Mouse (Mus musculus) heart, embryonic 11.5 days (tissue): ENCODE data around the gene Arl15. TPM values are rescaled to one million over a fixed set of nuclear protein-coding genes. Genes with fewer than 3 reads are reported as not detected.

Experiments used
- ATAC-seq: fragments of 200-750 bp; cut with Nextera tagmentation; replicated peaks from 2 replicates; pipeline ENCODE4 v1.8.0; 2017; ENCODE audit warnings: moderate library complexity; ENCODE audit not compliant: insufficient number of reproducible peaks, low FRiP score, low TSS enrichment
- H3K27ac ChIP-seq: fragments of 300-500 bp; sonication (generic); 2 replicates; pipeline ENCODE4 v1.5.1; 2014; ENCODE audit warnings: mild to moderate bottlenecking, low read depth, low read length
- H3K27me3 ChIP-seq: fragments of 300-500 bp; sonication (generic); 2 replicates; pipeline ENCODE4 v1.6.1; 2014; ENCODE audit warnings: mild to moderate bottlenecking, low read length, mixed read lengths; ENCODE audit not compliant: control insufficient read depth, insufficient read depth
- H3K36me3 ChIP-seq: fragments of 300-500 bp; sonication (generic); 2 replicates; pipeline ENCODE4 v1.6.1; 2014; ENCODE audit warnings: mild to moderate bottlenecking, low read length, moderate library complexity, mixed read lengths; ENCODE audit not compliant: control insufficient read depth, insufficient read depth
- H3K4me1 ChIP-seq: fragments of 300-500 bp; sonication (generic); 2 replicates; pipeline ENCODE4 v1.6.1; 2014; ENCODE audit warnings: low read length; ENCODE audit not compliant: control insufficient read depth, insufficient read depth
- H3K4me2 ChIP-seq: fragments of 300-500 bp; sonication (generic); 2 replicates; pipeline ENCODE4 v1.6.1; 2014; ENCODE audit warnings: mild to moderate bottlenecking, moderate library complexity
- H3K4me3 ChIP-seq: fragments of 300-500 bp; sonication (generic); 2 replicates; pipeline ENCODE4 v1.5.1; 2014; ENCODE audit warnings: low read depth, low read length
- H3K9ac ChIP-seq: fragments of 300-500 bp; sonication (generic); 2 replicates; pipeline ENCODE4 v1.6.1; 2014; ENCODE audit warnings: mild to moderate bottlenecking, low read depth, low read length, moderate library complexity
- H3K9me3 ChIP-seq: fragments of 300-500 bp; sonication (generic); replicated peaks from 2 replicates; pipeline ENCODE4 v1.6.1; 2016; ENCODE audit warnings: low read length; ENCODE audit not compliant: control insufficient read depth
- WGBS: fragments of 180-500 bp; shearing (Covaris S2); extraction: QIAGEN DNeasy Blood & Tissue Kit; methylation state at CpG from one replicate; pipeline ENCODE4 v1.1.7; 2014; ENCODE audit not compliant: insufficient replicate concordance; 5-methylcytosine and 5-hydroxymethylcytosine counted together
- polyA plus RNA-seq: library from polyadenylated mRNA; unstranded; fragments of >200 nt; fragmentation: Nextera tagmentation; extraction: Ambion mirVana; gene quantifications from 2 replicates; pipeline ENCODE4 v1.2.1, GENCODE M21; 2014

Gene Arl15
- polyA plus RNA-seq, 1 experiment from 2014 or later = 10.1 TPM

- H3K9ac ChIP-seq = no peak overlapping the region
- H3K4me1 ChIP-seq = no peaks in the 10 kb centered on the region
- no peaks in the 10 kb centered on the region for H3K27me3 ChIP-seq
- no peak for ATAC-seq
- H3K4me3 ChIP-seq = no peak overlapping the region
- no peak overlapping the region for H3K27ac ChIP-seq
- no peaks in the 10 kb centered on the region for H3K9me3 ChIP-seq
- no peak overlapping the region for H3K4me2 ChIP-seq
- H3K36me3 ChIP-seq = no peaks in the 10 kb centered on the region
These were observed 302.1 kb downstream of the Arl15 start for GRCm38 (mm10) chr13:114096386-114096785.

DNA sequence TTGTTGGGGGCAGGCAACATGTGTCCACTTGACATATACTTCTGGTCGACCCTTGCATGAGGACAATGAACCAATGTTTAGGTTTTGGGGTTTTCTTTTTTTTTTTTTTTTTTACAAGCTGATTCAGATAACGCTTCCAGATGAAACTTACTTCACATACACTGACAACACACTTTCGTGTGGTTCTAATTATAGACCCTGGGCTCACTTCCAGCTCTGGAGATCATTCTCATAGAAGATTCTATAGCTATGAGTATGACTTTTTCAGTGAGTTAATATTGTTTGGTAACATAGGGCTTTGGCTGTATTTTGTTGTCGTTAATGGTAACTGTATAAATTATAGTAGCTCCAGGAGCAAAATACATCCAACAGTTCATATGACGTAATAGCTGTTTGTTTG, 306.9 kb downstream of the Arl15 start:
- no peak overlapping the region for H3K4me3 ChIP-seq
- H3K27ac ChIP-seq = no peak overlapping the region
- 58% methylated on average over 5 of the region's 5 CpGs for WGBS
- H3K9ac ChIP-seq = no peak overlapping the region
- no peaks in the 10 kb centered on the region for H3K27me3 ChIP-seq
- no peak overlapping the region for H3K4me2 ChIP-seq
- peaks cover 4% of the 10 kb centered on the region; the same call in 1 of the 2 replicates for H3K36me3 ChIP-seq
- ATAC-seq = no peak
- H3K4me1 ChIP-seq = no peaks in the 10 kb centered on the region
- H3K9me3 ChIP-seq = no peaks in the 10 kb centered on the region

DNA sequence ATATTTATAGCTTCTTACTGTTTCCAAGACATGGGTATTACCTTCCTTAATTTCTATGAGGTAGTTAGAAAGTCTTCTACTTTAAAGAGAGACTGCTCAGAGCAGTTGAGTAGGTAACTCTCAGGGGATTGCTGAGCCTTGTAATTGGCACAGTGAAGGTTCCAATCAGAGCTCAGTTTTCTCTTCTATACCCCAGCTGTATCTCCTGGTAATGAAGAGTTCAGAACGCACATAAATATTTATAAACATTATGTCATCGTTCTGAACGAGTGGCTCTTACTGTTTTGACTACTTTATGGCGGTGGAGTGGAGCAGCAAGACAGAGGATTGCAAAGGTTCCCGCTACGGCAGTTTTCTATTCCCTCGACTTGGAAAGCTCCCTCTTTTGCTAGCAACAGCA, 311.8 kb downstream of the Arl15 start:
- H3K9ac ChIP-seq = no peak overlapping the region
- H3K27ac ChIP-seq = no peak overlapping the region
- ATAC-seq = no peak
- peaks cover 4% of the 10 kb centered on the region; the same call in 1 of the 2 replicates for H3K36me3 ChIP-seq
- no peak overlapping the region for H3K4me2 ChIP-seq
- no peaks in the 10 kb centered on the region for H3K9me3 ChIP-seq
- WGBS = 75% methylated on average over 7 of the region's 7 CpGs
- H3K27me3 ChIP-seq = no peaks in the 10 kb centered on the region
- no peaks in the 10 kb centered on the region for H3K4me1 ChIP-seq
- no peak overlapping the region for H3K4me3 ChIP-seq

- no peak for ATAC-seq
- Histone ChIP-seq H3K27ac (no peak overlapping the region), H3K4me1 (no peaks in the 10 kb centered on the region), H3K4me3 (no peak overlapping the region), H3K36me3 (peaks cover 4% of the 10 kb centered on the region; the same call in 1 of the 2 replicates), H3K27me3 (no peaks in the 10 kb centered on the region), H3K4me2 (no peak overlapping the region), H3K9ac (no peak overlapping the region), H3K9me3 (no peaks in the 10 kb centered on the region)
- WGBS = 67% methylated on average over 7 of the region's 7 CpGs
These were observed 313.2 kb downstream of the Arl15 start for GRCm38 (mm10) chr13:114107499-114107898.

GRCm38 (mm10) chr13:114109441-114109840, 315.1 kb downstream of the Arl15 start:
- H3K4me2 ChIP-seq = no peak overlapping the region
- H3K9ac ChIP-seq = no peak overlapping the region
- H3K27me3 ChIP-seq = no peaks in the 10 kb centered on the region
- H3K4me1 ChIP-seq = no peaks in the 10 kb centered on the region
- no peaks in the 10 kb centered on the region for H3K9me3 ChIP-seq
- no peak overlapping the region for H3K4me3 ChIP-seq
- no peak overlapping the region for H3K27ac ChIP-seq
- WGBS = 83% methylated on average over 10 of the region's 10 CpGs
- ATAC-seq = no peak
- H3K36me3 ChIP-seq = no peaks in the 10 kb centered on the region

- Histone ChIP-seq H3K4me3 (no peak overlapping the region), H3K27me3 (no peaks in the 10 kb centered on the region), H3K27ac (no peak overlapping the region), H3K4me1 (no peaks in the 10 kb centered on the region), H3K9me3 (no peaks in the 10 kb centered on the region), H3K9ac (no peak overlapping the region), H3K4me2 (no peak overlapping the region), H3K36me3 (no peaks in the 10 kb centered on the region)
- ATAC-seq = no peak
- whole genome bisulfite sequencing = 62% methylated on average over 4 of the region's 4 CpGs
These were observed 315.5 kb downstream of the Arl15 start for GRCm38 (mm10) chr13:114109845-114110244.

- Histone ChIP-seq H3K9me3 (no peaks in the 10 kb centered on the region), H3K9ac (no peak overlapping the region), H3K4me2 (no peak overlapping the region), H3K36me3 (no peaks in the 10 kb centered on the region), H3K27me3 (no peaks in the 10 kb centered on the region), H3K4me3 (no peak overlapping the region), H3K4me1 (peaks cover 4% of the 10 kb centered on the region), H3K27ac (no peak overlapping the region)
- 67% methylated on average over 2 of the region's 2 CpGs for WGBS
- no peak for ATAC-seq
These were observed 319.2 kb downstream of the Arl15 start for GRCm38 (mm10) chr13:114113516-114113915.

DNA sequence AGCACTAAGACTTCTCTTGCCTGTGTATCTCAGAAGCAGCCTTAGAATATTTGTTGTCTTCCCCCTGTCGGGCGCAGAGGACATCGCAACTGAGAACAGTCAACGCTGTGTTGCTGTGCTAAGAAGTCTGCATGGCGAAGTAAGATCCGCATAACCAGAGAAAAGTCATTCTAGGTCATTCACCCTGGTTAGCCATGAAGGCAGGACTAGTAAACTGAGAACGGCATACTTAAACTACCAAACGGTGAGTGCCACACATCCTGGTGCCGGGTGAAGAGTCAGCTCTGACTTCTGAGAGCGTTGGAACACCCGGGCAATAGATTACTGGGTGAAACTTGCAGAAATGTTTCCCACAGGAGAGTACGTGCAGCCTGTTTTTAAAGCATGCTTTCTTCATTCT, 320.3 kb downstream of the Arl15 start:
- Histone ChIP-seq H3K36me3 (no peaks in the 10 kb centered on the region), H3K27ac (no peak overlapping the region), H3K4me2 (no peak overlapping the region), H3K4me3 (no peak overlapping the region), H3K9ac (no peak overlapping the region), H3K4me1 (peaks cover 6% of the 10 kb centered on the region), H3K9me3 (no peaks in the 10 kb centered on the region), H3K27me3 (no peaks in the 10 kb centered on the region)
- no peak for ATAC-seq
- 89% methylated on average over 12 of the region's 12 CpGs for WGBS

- no peak overlapping the region for H3K27ac ChIP-seq
- peaks cover 6% of the 10 kb centered on the region for H3K4me1 ChIP-seq
- H3K27me3 ChIP-seq = no peaks in the 10 kb centered on the region
- WGBS = 86% methylated on average over 4 of the region's 4 CpGs
- H3K36me3 ChIP-seq = no peaks in the 10 kb centered on the region
- no peak overlapping the region for H3K9ac ChIP-seq
- no peak overlapping the region for H3K4me3 ChIP-seq
- H3K4me2 ChIP-seq = no peak overlapping the region
- no peak for ATAC-seq
- H3K9me3 ChIP-seq = no peaks in the 10 kb centered on the region
These were observed 320.8 kb downstream of the Arl15 start for GRCm38 (mm10) chr13:114115106-114115505.
